Mouse (Mus musculus): ENCODE data around the gene Mta1. TPM values are rescaled to one million over a fixed set of nuclear protein-coding genes. Genes with fewer than 3 reads are reported as not detected.

The Mta1 gene
- 10 to 100 TPM; 95.6 to 98.2 TPM for total RNA-seq (2023)

GRCm38 (mm10) chr12:113097749-113098281 is at the start of gene Mta1:
TSS of gene Mta1 (plus strand) at chr12:113098278.

DNA sequence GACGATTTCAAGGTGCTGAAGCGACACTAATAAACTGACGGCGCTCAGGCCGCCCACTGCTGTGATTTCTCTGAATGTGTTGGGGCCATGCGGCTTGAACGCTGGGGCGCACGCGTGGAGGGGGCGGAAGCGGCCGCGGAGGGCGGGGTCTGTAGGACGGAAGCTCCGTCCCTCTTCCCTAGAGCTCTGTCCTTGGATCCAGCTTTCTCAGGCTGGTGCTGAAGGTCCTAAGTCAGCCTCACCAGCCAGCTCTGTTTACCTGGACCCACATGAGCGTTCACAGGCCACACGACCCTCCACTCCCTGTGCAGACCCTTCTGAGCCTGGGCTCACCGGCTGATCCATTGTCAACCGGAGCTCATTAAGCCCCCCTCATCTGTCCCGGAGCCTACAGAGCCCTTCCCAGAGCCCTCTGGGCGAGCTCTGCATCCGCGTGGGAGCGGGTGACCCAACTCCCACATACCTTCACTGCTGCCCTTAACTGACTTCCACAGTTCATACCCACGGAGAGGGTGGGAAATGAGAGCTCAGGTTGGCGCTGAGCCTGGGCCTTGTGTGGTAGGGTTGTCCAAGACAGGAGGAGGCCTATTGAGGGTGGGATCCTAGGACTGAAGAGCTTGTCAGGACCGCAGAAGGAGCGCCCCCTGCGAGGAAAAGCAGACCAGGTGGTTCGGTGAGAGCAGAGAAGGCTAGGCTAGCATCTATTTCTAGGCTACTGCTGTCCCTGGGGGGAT is 23.6 kb upstream of the Mta1 start, which contains the start of gene Tex22:
Tex22 (plus strand) TSS at position 174 of the 734 bp plus-strand sequence.

GRCm38 (mm10) chr12:113139908-113140615 is 42.0 kb downstream of the Mta1 start, which contains the start of gene Crip2:
TSS of gene Crip2 (plus strand) at chr12:113140236.

DNA sequence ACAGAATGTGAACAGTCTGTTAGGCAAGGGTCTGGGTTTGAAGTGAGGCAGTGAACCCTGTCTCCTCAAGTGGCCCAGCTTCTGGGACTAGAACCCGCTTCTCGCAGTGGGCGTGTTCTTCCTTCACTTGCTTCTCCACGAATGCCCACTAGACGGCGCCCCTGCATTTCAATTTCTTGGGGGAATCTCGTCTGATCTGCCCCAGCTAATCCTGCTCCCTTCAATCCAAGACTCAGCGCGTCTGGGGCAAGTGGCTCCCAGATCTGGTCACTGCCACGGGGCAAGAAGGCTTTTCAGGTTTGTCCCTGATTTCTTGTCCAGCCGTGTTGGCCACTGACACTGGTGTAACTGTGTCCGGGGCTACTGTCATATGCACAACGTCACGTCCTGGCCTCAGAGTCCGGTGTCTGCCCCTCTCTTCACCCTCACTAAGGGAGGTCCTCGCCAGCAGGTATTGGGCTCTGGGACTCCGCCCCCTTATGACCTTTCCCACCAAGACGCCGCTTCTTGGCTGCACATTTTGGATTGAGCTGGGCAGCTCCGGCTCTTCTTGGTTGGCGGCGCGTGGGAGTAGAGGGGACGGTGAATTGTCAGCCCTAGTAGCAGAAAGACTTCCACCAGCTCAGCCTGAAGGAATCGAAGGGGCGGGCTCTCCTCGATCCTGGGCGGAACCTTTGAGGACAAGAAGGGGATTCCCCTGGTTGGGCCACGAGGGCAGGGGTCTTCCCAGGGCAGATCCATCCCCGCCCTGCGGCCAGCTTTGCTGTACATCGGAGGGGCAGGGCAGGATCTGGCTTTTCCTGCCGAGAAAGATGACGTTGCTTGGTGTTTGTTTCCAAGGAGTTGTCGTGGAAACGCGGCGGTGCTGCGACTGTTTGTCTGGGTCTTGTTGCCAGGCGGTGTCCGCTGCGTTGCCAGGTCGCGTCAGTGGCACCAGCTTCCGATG is 48.3 kb downstream of the Mta1 start, which contains the start of gene Crip1:
Crip1 (plus strand) TSS at position 205 of the 946 bp plus-strand sequence.

DNA sequence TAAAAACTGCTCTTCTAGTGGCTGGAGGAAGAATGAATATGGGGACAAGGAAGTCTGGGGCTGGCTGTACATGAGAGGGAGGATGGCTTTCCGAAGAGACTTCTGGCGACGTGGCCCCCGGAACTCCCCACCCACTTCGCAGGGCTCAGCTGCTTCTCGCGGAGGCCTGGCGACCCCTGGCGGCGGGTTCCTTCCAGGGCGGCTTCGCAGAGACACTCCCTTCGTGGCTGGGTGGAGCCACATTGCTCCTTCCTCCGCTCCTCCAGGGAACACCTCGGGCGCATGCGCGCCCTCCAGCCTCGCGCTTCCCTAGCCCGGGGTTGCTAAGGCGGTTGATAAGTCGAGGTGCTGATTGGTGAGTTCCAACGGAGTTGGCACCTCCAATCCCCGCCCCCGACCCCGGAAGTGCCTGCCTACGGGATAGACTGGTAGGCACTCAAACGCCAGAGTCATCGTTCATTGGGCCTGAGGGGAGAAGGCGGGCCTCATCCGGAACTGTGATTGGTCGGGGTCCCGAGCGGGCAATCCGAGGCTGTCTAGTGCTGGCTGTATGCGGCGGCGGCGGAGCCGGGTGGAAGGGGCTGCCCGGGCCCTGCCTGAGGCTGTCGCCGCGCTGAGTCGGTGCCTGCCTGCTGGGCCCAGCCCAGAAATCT is 57.9 kb downstream of the Mta1 start, which contains the start of gene Tedc1:
Tedc1 (plus strand) TSS at position 535 of the 653 bp plus-strand sequence.

DNA sequence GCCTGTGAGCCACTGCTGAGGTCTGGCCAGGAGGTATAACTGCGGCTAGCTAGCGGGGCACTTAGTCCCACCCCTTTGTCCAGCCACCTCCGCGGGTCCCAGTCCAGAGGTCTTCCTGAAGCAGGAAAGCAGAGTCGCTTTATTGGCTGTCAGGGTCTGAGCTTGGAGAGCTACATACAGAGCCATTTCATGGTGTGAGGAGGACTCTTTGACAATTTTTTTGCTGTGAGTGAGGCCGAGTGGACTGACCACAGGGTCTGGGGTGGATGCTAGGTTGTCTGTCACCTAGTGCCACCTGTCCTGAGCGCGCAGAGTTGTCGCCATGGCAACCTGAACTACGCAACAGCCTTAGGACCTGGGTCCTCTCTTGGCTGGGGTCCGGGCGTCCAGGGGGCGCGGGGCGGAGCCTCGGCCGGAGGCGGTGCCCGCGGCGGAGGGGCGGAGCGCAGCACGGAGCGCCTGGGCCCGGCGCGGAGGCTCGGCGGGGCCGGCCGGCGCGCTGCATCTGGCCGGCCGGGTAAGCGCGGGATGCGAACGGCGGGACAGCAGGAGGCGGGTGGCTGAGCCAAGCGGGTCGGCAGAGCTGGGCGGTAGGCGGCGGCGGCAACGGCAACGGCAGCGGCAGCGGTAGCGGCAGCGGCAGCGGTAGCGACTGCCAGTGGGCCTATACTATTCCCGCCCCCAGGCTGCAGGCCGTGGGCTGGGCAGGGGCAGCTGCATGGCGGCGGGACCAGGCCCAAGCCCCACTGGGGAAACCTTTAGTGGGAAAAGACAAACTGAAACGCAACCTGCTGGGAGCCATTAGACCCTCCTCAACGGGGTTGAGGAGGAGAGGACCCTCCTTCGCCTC is 87.6 kb downstream of the Mta1 start, which contains the start of gene Tmem121:
Tmem121 (plus strand) TSS at position 489 of the 850 bp plus-strand sequence.

Other genes with a start within 250 kb of the Mta1 start
- 100 to 1,000 TPM; 180 to 202 TPM for gene Gpr132, start 230.1 kb upstream of the Mta1 start, total RNA-seq (2023)
- 1 to 10 TPM; 7.2 to 8.8 TPM for gene Jag2, start 168.5 kb upstream of the Mta1 start, total RNA-seq (2023)
- 10 to 100 TPM; 20.8 to 20.9 TPM for gene Nudt14, start 156.2 kb upstream of the Mta1 start, total RNA-seq (2023)
- 10 to 100 TPM; 28.7 to 32.4 TPM for gene Btbd6, start 121.8 kb upstream of the Mta1 start, total RNA-seq (2023)
- gene Brf1, start 97.6 kb upstream of the Mta1 start, total RNA-seq (2023), result 100 to 1,000 TPM; 194 to 221 TPM
- gene Pacs2, start 83.8 kb upstream of the Mta1 start, total RNA-seq (2023), result 10 to 100 TPM; 76.2 to 88.3 TPM
- 1 to 10 TPM; 2.8 to 3.1 TPM for gene Tex22, start 23.8 kb upstream of the Mta1 start, total RNA-seq (2023)
- gene Crip2, start 42.0 kb downstream of the Mta1 start, total RNA-seq (2023), result 1 to 10 TPM; 5.2 to 7.2 TPM
- 100 to 1,000 TPM; 690 to 824 TPM for gene Crip1, start 48.0 kb downstream of the Mta1 start, total RNA-seq (2023)
- gene Tedc1, start 58.1 kb downstream of the Mta1 start, total RNA-seq (2023), result 10 to 100 TPM; 11.0 to 13.7 TPM
- 1 to 10 TPM in 1 of 2 experiments, under 1 TPM in 1; 0.47 to 1.2 TPM for gene Tmem121, start 87.7 kb downstream of the Mta1 start, total RNA-seq (2023)